Mouse (Mus musculus) layer of hippocampus, adult 9-11 months (tissue): ENCODE results near the gene Gm29133.

Experiments used
- DNase-seq: peaks from one replicate; pipeline ENCODE4 v3.0.0; 2022

Gm29133 gene

DNA sequence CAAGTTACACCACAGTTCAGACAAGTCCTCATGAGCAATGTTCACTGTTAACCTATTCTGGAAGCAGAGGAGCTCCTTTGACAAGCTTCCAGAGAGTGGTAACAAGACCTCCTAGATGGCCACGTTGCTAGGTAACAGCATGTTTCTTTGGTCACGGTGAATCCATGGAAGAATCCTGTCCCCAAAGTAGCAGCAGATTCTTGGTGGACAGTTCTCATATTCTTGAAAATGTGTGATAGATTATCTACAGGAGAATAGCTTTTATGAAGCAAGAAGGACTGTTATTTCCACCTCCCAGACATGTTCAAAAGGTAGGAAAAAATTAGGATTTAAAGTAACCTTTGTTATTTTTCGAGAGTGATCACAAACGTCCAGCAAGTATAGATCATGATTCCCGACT, at the start of gene Gm29133:
Gene Gm29133 (plus strand): TSS at position 301 of the 400 bp plus-strand sequence.
- DNase-seq: no peak

DNA sequence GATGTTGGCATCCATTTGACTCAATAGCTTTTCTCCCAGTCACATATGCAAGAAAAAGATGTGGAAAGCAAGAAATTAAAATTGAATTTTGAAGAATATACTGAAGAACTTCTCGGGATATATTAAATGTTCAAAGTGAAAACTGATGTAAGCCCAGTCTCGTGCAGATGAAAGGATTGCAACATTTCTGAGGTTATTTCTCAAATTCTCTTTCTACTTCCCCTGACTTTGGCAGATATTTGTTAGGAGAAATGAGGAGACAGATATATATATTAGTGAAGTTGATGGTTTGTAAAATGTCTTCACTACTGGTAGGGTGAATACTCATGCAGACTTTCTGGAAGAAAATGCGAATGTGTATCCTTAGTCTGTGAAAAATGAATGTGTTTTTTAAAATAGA, 48.9 kb upstream of the Gm29133 start:
- no peak for DNase-seq

DNA sequence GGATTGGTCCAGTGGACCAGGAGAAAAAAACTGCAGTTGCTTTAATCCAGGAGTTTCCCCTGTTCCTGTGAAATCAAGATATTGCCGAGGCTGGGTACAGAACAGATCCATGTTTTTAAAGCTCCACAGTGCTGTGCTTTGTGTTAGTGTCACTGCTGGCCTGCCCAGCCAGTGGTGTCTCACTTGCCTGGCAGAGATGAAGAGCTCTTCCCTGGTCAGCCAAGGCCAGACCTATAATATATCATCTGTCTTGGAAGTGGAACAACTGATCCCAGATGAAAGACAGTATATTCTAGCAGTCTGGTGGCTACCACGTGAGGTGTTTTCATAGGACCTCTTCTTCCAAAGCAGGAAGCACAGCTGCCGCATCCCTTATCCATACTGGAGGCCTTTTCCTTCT, 46.7 kb upstream of the Gm29133 start:
- no peak for DNase-seq

DNA sequence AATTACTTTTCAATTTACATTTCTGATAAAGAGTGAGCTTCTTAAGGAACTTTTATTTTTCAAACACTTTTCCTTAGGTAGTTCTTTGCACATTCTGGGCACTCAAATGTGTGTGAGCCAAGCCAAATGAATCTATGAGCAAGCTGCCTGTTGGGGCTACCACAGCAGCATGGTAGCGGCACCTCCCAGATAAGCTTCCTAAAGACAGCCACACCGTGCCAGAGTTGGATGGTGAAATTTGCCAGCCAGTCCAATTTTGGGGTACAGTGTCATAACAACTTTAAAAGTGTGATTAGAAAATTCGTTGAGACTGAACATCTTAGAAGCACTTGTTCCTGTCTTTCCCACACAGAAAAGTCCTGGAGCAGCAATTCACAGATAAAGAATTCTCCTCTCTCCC, 41.5 kb upstream of the Gm29133 start:
- DNase-seq: peak; percentile 15

DNA sequence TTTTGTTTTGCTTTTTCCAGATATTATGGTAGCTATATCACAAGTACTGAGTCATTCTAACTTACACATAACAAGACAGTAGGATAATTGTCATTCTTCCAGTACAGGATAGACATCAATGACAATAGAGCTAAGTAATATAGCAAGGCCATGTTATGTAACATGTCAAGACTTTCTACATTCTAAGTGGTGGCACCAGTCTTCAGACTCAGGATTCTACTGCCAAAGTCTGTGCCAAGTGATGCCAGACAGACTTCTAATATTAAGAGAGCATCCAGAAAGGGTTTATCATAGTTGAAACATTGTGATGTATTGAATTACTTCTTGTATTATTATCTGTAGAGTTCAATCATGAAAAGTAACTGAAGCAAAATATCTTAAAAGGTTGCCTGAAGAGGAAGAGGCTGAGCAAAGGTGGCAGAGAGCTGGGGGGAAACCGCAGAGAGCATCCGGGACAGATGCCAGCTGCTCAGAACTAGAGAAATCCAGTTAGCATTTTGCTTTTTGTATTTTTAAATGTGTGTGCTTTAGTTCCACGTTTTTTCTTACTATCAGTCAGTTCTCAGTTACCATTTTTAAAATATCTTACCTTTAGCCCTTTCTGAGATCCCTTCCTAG, 34.2 kb upstream of the Gm29133 start:
- DNase-seq: no peak

DNA sequence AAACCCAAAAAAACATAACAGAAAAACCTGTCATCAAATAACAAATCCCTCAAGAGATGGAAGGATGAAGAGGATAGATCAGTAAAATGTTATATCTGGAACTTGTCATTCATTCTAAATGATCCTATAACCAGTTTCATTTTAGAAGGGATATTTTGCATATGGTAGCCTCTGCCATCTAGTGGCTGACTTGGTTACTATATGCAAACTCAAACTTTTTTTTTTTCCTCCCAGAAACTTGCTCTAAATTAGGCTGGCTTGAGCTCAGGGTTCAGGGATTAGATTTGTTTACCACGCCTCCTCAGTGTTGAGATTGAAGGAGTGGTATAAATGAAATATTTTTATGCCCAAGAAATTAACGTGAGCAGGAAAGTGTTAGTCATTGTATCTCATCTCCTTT, 27.3 kb upstream of the Gm29133 start:
- no peak for DNase-seq

DNA sequence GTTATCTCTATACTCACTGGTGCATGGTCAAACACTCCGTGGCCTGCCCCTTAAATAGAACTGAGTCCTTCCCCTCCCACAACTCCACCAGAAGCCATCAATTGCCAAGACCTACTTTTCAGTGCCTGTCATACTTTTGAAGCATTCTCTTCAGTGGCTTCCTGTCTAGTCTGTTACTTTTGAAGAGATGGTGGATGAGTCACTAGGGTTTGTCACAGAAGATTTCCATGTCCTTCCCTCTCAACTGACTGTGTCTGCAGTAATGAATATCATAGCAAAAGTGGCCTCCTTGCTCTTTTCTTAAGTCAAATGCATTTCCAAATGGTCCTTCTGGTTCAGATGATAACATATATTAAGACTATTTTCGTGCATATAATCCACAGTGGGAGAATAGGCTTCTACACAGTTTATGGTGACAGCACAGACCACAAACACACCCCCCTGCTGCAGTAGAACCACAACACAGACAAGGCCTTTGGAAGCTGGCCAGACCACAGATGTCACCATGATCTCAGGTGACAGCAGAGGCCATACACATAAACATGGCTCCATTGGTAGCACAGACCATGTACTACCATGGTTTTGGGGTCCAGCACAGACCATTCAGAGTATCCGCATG, 16.9 kb upstream of the Gm29133 start:
- no peak for DNase-seq

DNA sequence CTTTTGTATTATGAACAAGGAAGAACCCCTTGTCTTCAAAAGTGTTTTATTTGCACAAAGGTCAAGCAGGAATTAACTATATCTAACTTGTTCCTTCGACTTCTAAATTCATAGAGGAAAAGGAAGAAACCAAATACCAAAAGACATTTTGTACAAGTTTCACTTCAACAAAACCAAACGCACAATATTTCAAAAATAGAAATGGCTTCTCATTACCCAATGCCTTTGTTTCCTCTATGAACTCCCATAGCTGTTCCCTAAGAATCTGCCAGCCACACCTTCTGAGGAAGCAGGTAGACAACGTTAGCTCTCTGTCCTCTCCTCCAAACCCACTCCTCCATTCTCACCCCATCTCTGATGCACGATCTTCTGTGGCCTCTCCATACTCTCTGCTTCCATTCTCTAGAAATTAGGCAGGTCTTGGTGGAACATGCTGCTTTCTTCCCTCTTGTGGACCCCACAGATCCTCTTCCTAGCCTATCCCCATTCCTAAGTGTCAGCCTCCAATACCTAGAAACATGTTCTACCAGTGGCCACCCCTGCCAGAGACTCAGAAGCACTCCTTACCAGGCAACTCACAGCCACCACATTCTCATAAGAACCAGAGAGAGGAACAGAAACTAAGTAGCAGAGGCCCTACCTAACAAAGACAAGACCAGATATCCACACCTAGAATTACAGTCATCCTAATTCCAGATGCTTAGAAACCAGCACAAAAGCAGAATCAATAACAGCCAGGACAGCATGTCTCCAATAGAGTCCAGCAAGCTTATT, 4.1 kb upstream of the Gm29133 start:
- no peak for DNase-seq

DNA sequence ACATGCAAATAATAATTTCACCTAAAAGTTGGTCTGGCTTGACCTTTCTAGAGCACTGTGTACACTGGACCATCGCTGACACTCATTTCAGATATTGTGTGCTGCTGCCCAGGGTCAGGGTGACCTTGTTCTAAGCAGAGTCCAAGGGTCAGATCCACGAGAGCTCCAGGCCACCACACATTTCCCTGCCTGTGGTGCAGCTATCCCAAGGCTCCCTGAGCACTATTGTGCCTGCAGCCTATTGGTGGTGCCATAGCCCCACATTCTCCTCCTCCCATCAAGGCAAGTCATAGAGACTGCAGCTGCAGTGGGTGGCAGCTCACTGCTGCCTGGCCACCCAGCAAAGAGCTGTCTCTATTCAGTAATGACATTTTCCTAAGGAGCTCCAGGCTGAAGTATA, 2.7 kb upstream of the Gm29133 start:
- no peak for DNase-seq

DNA sequence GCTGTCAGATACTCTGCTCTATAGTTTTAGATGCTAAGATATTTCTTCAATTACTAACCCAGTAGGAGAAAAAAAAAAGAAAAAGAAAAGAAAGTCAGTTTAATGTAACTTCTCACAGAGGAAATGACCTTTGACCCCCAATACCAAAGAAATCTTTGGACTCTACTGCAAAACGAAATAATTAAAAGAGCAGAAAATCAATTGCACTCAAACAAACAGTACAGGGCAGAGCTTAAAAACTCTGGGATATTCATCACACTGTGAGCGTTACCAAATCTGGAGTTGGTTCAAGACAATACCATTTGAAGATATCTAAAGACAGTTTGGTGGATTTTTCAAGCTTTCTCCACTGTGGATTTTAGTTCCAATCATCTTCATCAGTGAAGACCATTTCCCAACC, 15.4 kb downstream of the Gm29133 start:
- DNase-seq: no peak

DNA sequence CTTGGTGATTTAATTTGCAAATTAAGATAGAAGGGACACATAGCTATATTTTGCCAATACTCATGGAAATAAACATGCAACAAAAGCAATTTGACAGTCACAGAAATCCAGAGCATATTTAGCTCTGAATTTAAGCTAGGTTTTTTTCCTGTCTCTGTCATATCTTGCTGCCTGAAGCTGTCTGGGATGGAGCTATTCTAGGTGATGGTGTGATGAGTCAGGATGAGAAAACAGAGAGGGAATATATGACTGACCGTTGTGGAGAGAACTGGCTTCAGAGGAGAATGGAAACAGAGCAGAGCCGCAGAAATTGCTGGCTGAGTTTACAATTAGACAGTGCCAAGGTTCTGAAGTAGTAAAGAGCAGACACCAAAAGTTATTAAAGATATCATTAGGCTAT, 26.3 kb downstream of the Gm29133 start:
- DNase-seq: no peak

DNA sequence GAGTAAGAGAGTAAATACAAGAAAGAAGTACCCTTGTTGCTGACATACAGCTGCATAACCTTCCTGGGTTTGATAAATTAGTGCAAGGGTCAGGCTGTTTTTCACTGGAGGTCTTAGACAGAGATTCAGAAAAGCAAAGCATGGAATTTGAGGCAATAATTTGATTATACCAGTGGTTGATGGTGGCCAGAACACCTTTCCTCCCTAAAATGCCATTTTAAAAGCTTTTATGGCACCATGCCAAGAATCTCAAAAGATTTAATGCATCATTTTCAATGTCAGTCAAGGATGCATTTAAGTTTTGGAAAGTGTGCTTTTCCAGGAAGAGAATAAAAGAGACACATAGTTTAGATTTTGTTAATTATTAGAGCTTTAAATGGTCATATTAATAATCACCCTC, 60.0 kb downstream of the Gm29133 start:
- no peak for DNase-seq

DNA sequence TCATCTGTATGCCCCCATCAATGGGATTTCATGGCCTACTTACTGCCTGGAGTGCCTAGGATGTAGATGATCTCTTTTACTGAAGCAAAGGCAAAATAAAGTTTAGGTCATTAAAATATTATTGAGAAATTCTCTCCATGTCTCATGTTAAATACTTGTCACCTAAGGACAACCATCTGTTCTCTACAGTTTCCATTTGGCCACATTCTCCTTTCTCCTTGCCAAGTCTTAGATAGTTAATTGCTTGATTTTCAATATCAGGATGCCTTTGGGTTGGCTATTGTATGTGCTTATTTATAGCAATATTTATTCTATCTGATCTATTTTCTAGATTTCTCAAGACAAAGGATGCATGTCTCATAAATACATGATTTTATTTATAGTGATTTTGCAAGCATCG, 75.9 kb downstream of the Gm29133 start:
- DNase-seq: no peak

DNA sequence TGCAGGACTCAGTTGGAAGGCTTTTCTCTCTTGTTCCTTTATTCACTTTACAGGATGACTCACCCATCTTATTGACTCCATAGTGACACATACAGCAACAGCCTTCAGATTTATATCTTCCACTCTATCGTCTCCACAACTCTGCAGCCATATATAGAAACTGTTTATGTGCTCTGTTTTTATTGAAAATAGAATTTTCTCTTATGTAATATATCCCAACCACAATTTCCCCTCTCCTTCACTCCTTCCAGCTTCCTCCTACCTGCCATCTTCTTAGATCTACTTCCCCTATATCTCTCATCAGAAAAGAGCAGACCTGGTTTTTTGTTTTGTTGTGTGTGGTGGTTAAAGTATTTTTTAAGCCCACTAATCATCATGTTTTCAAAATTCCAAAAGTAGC, 76.5 kb downstream of the Gm29133 start:
- no peak for DNase-seq

DNA sequence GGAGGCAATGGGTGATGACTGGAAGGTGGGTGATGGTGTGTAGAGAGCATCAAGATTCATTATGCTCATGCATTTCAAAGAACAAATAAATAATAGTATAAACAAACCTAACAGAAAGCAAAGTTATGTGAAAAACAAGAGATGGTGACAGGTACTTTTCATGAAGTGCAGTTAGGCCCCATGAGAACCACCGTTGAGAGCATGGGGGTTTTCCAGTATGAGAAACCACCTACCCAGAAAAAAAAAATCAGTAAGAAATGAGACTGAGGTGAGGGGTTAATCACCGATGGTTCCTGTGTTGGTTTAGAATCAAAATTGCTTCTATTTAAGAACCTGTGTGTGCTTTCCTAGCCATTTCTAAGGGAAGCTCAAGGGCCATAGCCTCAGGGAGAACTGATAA, 86.8 kb downstream of the Gm29133 start:
- DNase-seq: no peak

DNA sequence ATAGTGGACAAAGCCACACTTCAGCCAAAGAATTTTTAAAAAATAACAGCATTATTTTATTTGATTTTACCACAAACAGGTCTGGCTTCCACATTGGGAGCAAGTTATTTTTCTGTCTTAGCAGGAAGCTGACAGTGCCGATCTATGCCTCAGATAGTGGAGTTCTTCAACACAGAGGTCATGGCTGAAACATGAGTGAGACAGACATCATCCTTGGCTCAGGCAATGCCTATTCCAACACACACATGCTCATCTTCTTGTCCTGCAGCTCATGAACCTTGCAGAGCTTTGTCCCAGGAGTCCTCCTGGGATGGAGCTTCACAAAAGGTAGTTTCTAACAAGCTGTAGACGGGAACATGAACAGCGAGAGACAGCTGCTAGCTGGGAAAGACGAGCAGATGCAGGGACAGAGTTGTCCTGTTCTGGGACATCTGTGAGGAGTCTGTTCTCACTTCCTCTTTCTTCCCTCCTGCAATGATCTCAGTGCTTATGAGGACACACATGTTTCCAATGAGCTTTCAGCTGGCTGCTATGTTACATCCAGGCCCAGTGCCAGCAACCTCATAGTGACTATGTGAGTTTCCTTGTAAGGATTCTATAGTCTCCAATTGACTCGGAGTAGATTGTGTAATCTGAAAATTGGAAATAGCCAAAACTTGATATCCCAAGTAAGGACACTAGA, 87.4 kb downstream of the Gm29133 start:
- DNase-seq: peak; percentile 2
